Mouse (Mus musculus) brain, adult 10 weeks (tissue): ENCODE data around the gene Nat10. TPM values are rescaled to one million over a fixed set of nuclear protein-coding genes. Genes with fewer than 3 reads are reported as not detected.

Experiments used
- polyA plus RNA-seq: library from polyadenylated mRNA; stranded (reverse); fragments of 350-450 nt; fragmentation: Illumina TruSeq; extraction: RNeasy Lipid Tissue Mini Kit (QIAGEN cat#74804); gene quantifications from one replicate; pipeline ENCODE4 v1.2.3, GENCODE M21; 2015; ENCODE audit warnings: low read depth, low replicate concordance

Gene Nat10
- polyA plus RNA-seq, result 21.9 TPM

GRCm38 (mm10) chr2:103760906-103761716 lies at the start of gene Nat10:
Nat10 (minus strand) TSS chr2:103761270.

DNA sequence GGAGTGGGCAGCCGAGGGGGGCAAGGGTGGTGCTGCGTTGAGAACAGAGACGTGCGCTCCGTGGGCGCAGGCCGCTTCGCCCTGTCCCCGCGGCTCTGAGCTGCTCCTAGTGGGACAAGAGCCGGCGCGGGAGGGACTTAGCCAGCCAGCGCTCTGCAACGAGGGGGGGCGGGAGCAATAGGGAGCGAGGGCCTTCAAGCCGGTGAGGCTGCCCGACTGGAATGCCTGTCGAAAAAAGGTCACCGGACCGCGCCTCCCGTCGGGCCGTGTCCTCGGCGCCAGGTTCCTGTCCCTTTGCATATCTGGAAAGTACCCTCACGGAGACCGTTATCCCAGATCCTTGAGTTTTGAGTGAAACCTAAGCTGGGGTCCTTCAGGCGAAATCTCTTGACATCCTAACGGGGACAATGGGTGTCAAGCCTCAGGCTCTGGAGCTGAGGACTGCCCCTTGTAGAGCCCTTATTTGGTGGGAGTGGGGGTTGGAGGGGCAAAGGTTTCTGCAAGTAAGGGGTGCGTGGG lies 36.5 kb upstream of the Nat10 start, which contains the start of gene Caprin1:
Gene Caprin1 (minus strand): TSS at position 159 of the 519 bp plus-strand sequence.

Other genes with a start within 250 kb of the Nat10 start
- gene Abtb2, start 195.0 kb downstream of the Nat10 start, polyA plus RNA-seq, result 6.5 TPM
- 182 TPM for gene Caprin1, start 36.4 kb upstream of the Nat10 start, polyA plus RNA-seq
- 28.9 TPM for gene Lmo2, start 196.7 kb upstream of the Nat10 start, polyA plus RNA-seq